Mouse (Mus musculus) fibroblast of lung, adult 2 months (primary cell): Measurements from ENCODE around the gene Gm12184.
"Not testable (repeated sequence)": the region's sequence is repeated elsewhere in the genome, so short reads cannot be mapped to it uniquely, and the experiment has no call there.

Source experiments
- DNase-seq: peaks from one replicate; pipeline ENCODE4 v3.0.0-alpha.2; 2011; ENCODE audit warnings: low read depth

Gm12184 gene

GRCm38 (mm10) chr11:48846881-48847280 is 20.4 kb upstream of the Gm12184 start:
- no peak for DNase-seq

- DNase-seq, result not testable (repeated sequence)
These were observed 19.9 kb upstream of the Gm12184 start for GRCm38 (mm10) chr11:48846362-48846761.

- DNase-seq, result no peak
These were observed 18.9 kb upstream of the Gm12184 start for GRCm38 (mm10) chr11:48845244-48845815.

GRCm38 (mm10) chr11:48844309-48844708 is 17.9 kb upstream of the Gm12184 start:
- no peak for DNase-seq

GRCm38 (mm10) chr11:48843202-48843601 is 16.7 kb upstream of the Gm12184 start:
- no peak for DNase-seq

GRCm38 (mm10) chr11:48842378-48842792 is 15.9 kb upstream of the Gm12184 start:
- DNase-seq, result no peak

GRCm38 (mm10) chr11:48841213-48841612 is 14.8 kb upstream of the Gm12184 start:
- no peak for DNase-seq

GRCm38 (mm10) chr11:48840805-48841204 is 14.3 kb upstream of the Gm12184 start:
- no peak for DNase-seq

- DNase-seq, result no peak
These were observed 12.6 kb upstream of the Gm12184 start for GRCm38 (mm10) chr11:48838879-48839680.

- no peak for DNase-seq
These were observed 11.8 kb upstream of the Gm12184 start for GRCm38 (mm10) chr11:48838181-48838797.

GRCm38 (mm10) chr11:48837310-48838180 is 11.1 kb upstream of the Gm12184 start:
- no peak for DNase-seq

GRCm38 (mm10) chr11:48836990-48837309 is 10.5 kb upstream of the Gm12184 start:
- DNase-seq, result no peak

GRCm38 (mm10) chr11:48835923-48836322 is 9.5 kb upstream of the Gm12184 start:
- no peak for DNase-seq

GRCm38 (mm10) chr11:48833731-48834639 is 7.5 kb upstream of the Gm12184 start:
- DNase-seq, result peak; percentile 89

- no peak for DNase-seq
These were observed 6.7 kb upstream of the Gm12184 start for GRCm38 (mm10) chr11:48833078-48833730.

- DNase-seq, result no peak
These were observed 4.8 kb upstream of the Gm12184 start for GRCm38 (mm10) chr11:48831273-48831672.

- no peak for DNase-seq
These were observed 3.8 kb upstream of the Gm12184 start for GRCm38 (mm10) chr11:48830279-48830678.

- DNase-seq, result no peak
These were observed 1.5 kb upstream of the Gm12184 start for GRCm38 (mm10) chr11:48827926-48828325.

- DNase-seq, result no peak
These were observed 269 bp upstream of the Gm12184 start for GRCm38 (mm10) chr11:48826752-48827096.

- no peak for DNase-seq
These were observed 2.1 kb downstream of the Gm12184 start for GRCm38 (mm10) chr11:48824311-48824830.

- DNase-seq, result no peak
These were observed 2.9 kb downstream of the Gm12184 start for GRCm38 (mm10) chr11:48823536-48823972.
